Mouse (Mus musculus): Measurements from ENCODE around the gene Armc5. TPM values are rescaled to one million over a fixed set of nuclear protein-coding genes. Genes with fewer than 3 reads are reported as not detected.

The Armc5 gene
- total and polyA plus RNA-seq, 3 experiments = 14.6 to 23.7 TPM; not detected in 1

DNA sequence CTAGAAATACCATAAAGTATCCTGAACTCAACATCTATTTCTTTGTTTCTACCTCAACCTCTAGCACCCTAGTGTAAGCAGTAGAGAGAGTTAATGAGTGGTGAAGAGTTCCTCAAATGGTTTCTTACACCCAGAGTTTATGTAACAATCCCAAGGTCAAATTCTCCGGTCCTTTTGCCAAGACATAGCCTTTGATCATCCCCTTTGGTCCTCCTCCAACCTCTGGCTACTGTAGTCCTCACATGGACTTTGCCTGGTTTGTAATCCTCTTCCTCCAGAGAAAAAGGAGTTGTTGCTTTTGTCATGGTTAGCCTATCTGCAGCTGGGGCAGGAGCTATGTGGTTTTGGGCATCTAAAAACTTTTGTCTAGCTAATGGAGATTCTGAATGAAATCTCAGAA lies 1.7 kb upstream of the Armc5 start:
- Histone ChIP-seq H3K79me2 (ENCODE audit: control insufficient read depth, insufficient read depth, low read length, poor library complexity) (peaks cover 6% of the 10 kb centered on the region), H3K4me1 (ENCODE audit: control insufficient read depth in 1 of 2, insufficient read depth in 2 of 2, low read length in 2 of 2) (peaks cover 0 to 11% of the 10 kb centered on the region in 2 experiments; a peak in 3 of 4 replicates), H3K9ac (ENCODE audit: control insufficient read depth, low read depth, low read length, poor library complexity, severe bottlenecking) (no peak overlapping the region), H3K4me3 (ENCODE audit: control insufficient read depth in 1 of 2, insufficient read depth in 1 of 2, low read depth in 2 of 2, low read length in 2 of 2) (no peak overlapping the region), H3K36me3 (ENCODE audit: control insufficient read depth in 1 of 2, insufficient read depth in 2 of 2, low read length in 2 of 2) (peaks cover 0 to 7% of the 10 kb centered on the region in 2 experiments; a peak in 2 of 4 replicates), H3K27me3 (ENCODE audit: control insufficient read depth in 1 of 2, insufficient read depth in 2 of 2, low read length in 2 of 2) (no peaks in the 10 kb centered on the region), H3K27ac (ENCODE audit: control insufficient read depth, low read depth, low read length) (no peak overlapping the region), H3K9me3 (replicated peaks; ENCODE audit: insufficient read depth, low read length) (no peaks in the 10 kb centered on the region)
- TF ChIP-seq GABPA (IDR thresholded peaks at IDR 0.05; ENCODE audit: low read depth, low read length) (no peak), ZC3H11A (IDR thresholded peaks at IDR 0.05; ENCODE audit: low read depth, low read length) (no peak), HCFC1 (IDR thresholded peaks at IDR 0.05; ENCODE audit: low read depth, low read length) (no peak), NELFE (IDR thresholded peaks at IDR 0.05; ENCODE audit: low read depth, low read length) (no peak), UBTF (IDR thresholded peaks at IDR 0.05; ENCODE audit: borderline replicate concordance, insufficient read depth, low read depth, low read length) (no peak), USF1 (IDR thresholded peaks at IDR 0.05; ENCODE audit: low read depth, low read length) (no peak), MYB (IDR thresholded peaks at IDR 0.05; ENCODE audit: low read depth, low read length) (no peak), MAFK (IDR thresholded peaks at IDR 0.05; ENCODE audit: borderline replicate concordance, low read depth, low read length) (no peak), USF2 (IDR thresholded peaks at IDR 0.05; ENCODE audit: borderline replicate concordance in 1 of 2, insufficient read depth in 1 of 2, low read depth in 1 of 2, low read length in 2 of 2) (no peak), TCF12 (IDR thresholded peaks at IDR 0.05; ENCODE audit: low read depth, low read length) (no peak), CHD1 (IDR thresholded peaks at IDR 0.05; ENCODE audit: low read depth, low read length) (no peak), POLR2AphosphoS2 (IDR thresholded peaks at IDR 0.05; ENCODE audit: low read length) (no peak), MAX (IDR thresholded peaks at IDR 0.05; ENCODE audit: low read length) (no peak), SMC3 (IDR thresholded peaks at IDR 0.05; ENCODE audit: low read depth, low read length) (no peak), KAT2A (conservative IDR thresholded peaks at IDR 0.05; ENCODE audit: low read depth, low read length) (no peak), MYC (IDR thresholded peaks at IDR 0.05; ENCODE audit: low read depth, low read length) (no peak), NRF1 (IDR thresholded peaks at IDR 0.05; ENCODE audit: insufficient read depth, low read depth, low read length, poor library complexity, severe bottlenecking) (no peak), ZMIZ1 (IDR thresholded peaks at IDR 0.05; ENCODE audit: low read depth, low read length) (no peak), MEF2A (IDR thresholded peaks at IDR 0.05; ENCODE audit: extremely low read depth, insufficient replicate concordance, low read depth, low read length, poor library complexity, severe bottlenecking) (no peak)
- no peak for DNase-seq (ENCODE audit: low read depth, low spot score)

DNA sequence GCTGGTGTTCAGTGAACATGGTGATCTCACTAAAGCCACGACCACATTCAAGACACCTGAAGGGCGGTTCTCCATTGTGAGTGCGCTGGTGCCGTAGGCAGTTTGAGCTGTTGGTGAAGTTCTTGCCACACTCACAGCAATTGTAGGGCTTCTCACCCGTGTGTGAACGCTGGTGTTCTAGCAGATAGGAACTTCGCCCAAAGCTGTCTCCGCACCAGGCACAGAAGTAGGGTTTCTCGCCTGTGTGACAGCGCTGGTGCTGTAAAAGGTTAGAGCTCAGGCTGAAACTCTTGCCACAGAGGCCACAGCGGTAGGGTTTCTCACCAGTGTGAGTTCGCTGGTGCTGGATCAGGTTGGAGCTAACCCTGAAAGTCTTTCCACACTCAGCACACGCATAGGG lies 716 bp upstream of the Armc5 start:
- Histone ChIP-seq H3K27ac (ENCODE audit: control insufficient read depth, low read depth, low read length) (no peak overlapping the region), H3K79me2 (ENCODE audit: control insufficient read depth, insufficient read depth, low read length, poor library complexity) (peaks cover 6% of the 10 kb centered on the region), H3K4me1 (ENCODE audit: control insufficient read depth in 1 of 2, insufficient read depth in 2 of 2, low read length in 2 of 2) (peaks cover 0 to 11% of the 10 kb centered on the region in 2 experiments; a peak in 3 of 4 replicates), H3K9me3 (replicated peaks; ENCODE audit: insufficient read depth, low read length) (no peaks in the 10 kb centered on the region), H3K9ac (ENCODE audit: control insufficient read depth, low read depth, low read length, poor library complexity, severe bottlenecking) (no peak overlapping the region), H3K27me3 (ENCODE audit: control insufficient read depth in 1 of 2, insufficient read depth in 2 of 2, low read length in 2 of 2) (no peaks in the 10 kb centered on the region), H3K36me3 (ENCODE audit: control insufficient read depth in 1 of 2, insufficient read depth in 2 of 2, low read length in 2 of 2) (peaks cover 0 to 7% of the 10 kb centered on the region in 2 experiments; a peak in 2 of 4 replicates), H3K4me3 (ENCODE audit: control insufficient read depth in 1 of 2, insufficient read depth in 1 of 2, low read depth in 2 of 2, low read length in 2 of 2) (no peak overlapping the region)
- no peak for DNase-seq (ENCODE audit: low read depth, low spot score)
- TF ChIP-seq NELFE (IDR thresholded peaks at IDR 0.05; ENCODE audit: low read depth, low read length) (no peak), POLR2A (IDR thresholded peaks at IDR 0.05; ENCODE audit: control insufficient read depth in 1 of 2, insufficient read depth in 1 of 2, low read depth in 1 of 2, low read length in 2 of 2, poor library complexity in 1 of 2) (no peak), ETS1 (IDR thresholded peaks at IDR 0.05; ENCODE audit: low read depth, low read length) (no peak), E2F4 (IDR thresholded peaks at IDR 0.05; ENCODE audit: borderline replicate concordance, low read depth, low read length) (no peak), POLR2AphosphoS5 (IDR thresholded peaks at IDR 0.05; ENCODE audit: borderline replicate concordance, low read depth, low read length) (no peak), ZC3H11A (IDR thresholded peaks at IDR 0.05; ENCODE audit: low read depth, low read length) (no peak), MAZ (IDR thresholded peaks at IDR 0.05; ENCODE audit: low read depth, low read length) (no peak), ELF1 (IDR thresholded peaks at IDR 0.05; ENCODE audit: low read depth, low read length) (no peak), MAX (IDR thresholded peaks at IDR 0.05; ENCODE audit: low read length) (no peak), EP300 (IDR thresholded peaks at IDR 0.05; ENCODE audit: low read depth in 1 of 2, low read length in 2 of 2) (no peak), SMC3 (IDR thresholded peaks at IDR 0.05; ENCODE audit: low read depth, low read length) (no peak), CHD1 (IDR thresholded peaks at IDR 0.05; ENCODE audit: low read depth, low read length) (no peak), TAL1 (IDR thresholded peaks at IDR 0.05; ENCODE audit: low read length) (no peak), GATA1 (IDR thresholded peaks at IDR 0.05; ENCODE audit: low read depth, low read length) (no peak), MYB (IDR thresholded peaks at IDR 0.05; ENCODE audit: low read depth, low read length) (no peak), USF2 (IDR thresholded peaks at IDR 0.05; ENCODE audit: borderline replicate concordance in 1 of 2, insufficient read depth in 1 of 2, low read depth in 1 of 2, low read length in 2 of 2) (no peak), CTCF (IDR thresholded peaks at IDR 0.05 in 2 of 3, conservative IDR thresholded peaks at IDR 0.05 in 1 of 3; ENCODE audit: control insufficient read depth in 1 of 3, insufficient read depth in 1 of 3, low read depth in 2 of 3, low read length in 3 of 3, poor library complexity in 1 of 3, severe bottlenecking in 1 of 3) (no peak)

All from MEL (cell line).